In the genomic region with DNA sequence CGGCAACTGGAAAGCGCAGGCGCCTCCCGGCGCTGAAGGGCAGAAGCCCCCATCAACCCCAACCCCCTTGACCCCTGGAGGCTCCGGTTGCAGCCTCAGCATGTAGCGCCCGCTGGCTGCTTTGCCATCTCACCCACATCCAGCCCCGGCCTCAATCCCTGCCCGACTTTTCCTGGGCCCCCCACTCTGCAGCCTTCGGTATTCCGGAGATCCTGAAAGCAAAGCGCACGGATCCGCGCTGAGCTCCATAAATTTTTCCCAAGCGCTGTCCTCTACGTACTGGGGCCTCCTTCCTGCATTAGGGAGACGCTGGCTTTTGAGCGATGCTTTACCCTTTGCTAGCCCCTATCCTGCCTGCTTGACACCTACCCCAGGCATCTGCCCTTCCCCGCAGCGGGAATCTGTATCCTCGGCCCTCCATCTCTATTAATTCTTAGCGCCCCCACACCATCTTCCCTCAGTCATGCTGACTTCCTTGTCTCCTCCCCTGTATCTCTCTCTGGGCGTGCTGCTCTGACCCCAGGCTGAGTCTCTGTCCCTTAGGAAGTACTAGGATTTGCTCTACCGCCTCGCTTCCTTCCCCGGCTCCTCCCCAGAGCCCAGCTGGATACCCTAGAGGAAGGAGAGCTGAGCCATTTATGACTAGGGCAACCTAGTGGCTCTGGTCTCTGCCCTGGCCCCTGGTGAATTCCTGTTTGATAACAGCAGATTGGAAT, we compare ENCODE assay signal across 1 mouse cellular context.
TF ChIP-seq lines count a peak whose summit lies in the region.

No protein-coding gene starts in this region.

TF ChIP-seq in CH12.LX, 34 proteins besides CTCF, POLR2A, EP300 and RAD21:
- TF ChIP-seq BHLHE40 (IDR thresholded peaks at IDR 0.05; ENCODE audit: low read depth, low read length) (no peak), ZKSCAN1 (IDR thresholded peaks at IDR 0.05; ENCODE audit: borderline replicate concordance, low read depth, low read length) (no peak), KAT2A (IDR thresholded peaks at IDR 0.05; ENCODE audit: insufficient replicate concordance, low read length) (no peak), POLR2AphosphoS2 (IDR thresholded peaks at IDR 0.05; ENCODE audit: low read depth, low read length) (no peak), MYC (IDR thresholded peaks at IDR 0.05; ENCODE audit: low read depth, low read length) (no peak), MAFK (IDR thresholded peaks at IDR 0.05; ENCODE audit: insufficient replicate concordance, low read length) (no peak), RCOR1 (conservative IDR thresholded peaks at IDR 0.05; ENCODE audit: low read depth, low read length) (no peak), PAX5 (IDR thresholded peaks at IDR 0.05; ENCODE audit: low read length) (no peak), MAZ (IDR thresholded peaks at IDR 0.05; ENCODE audit: low read depth, low read length) (no peak), UBTF (IDR thresholded peaks at IDR 0.05; ENCODE audit: low read depth, low read length) (no peak), MXI1 (IDR thresholded peaks at IDR 0.05; ENCODE audit: low read depth, low read length) (no peak), TCF12 (IDR thresholded peaks at IDR 0.05; ENCODE audit: low read depth, low read length) (no peak), ELF1 (IDR thresholded peaks at IDR 0.05; ENCODE audit: low read depth, low read length) (no peak), MEF2A (IDR thresholded peaks at IDR 0.05; ENCODE audit: borderline replicate concordance, low read depth, low read length) (no peak), CHD1 (IDR thresholded peaks at IDR 0.05; ENCODE audit: low read depth, low read length) (no peak)
